8 mouse cellular contexts compared by ENCODE assay signal in genomic region chr2:14074221-14074901, GRCm38 (mm10). TPM values are rescaled to one million over a fixed set of nuclear protein-coding genes. Genes with fewer than 3 reads are reported as not detected.
DNase-seq lines count a peak whose midpoint lies in the region; ATAC-seq and TF ChIP-seq lines count a peak whose summit lies in the region.

No protein-coding gene starts in this region.

- no peaks in the 10 kb centered on the region for H3K36me3 ChIP-seq in CH12.LX (replicated peaks in 1 of 2; ENCODE audit: control insufficient read depth in 1 of 2, insufficient read depth in 1 of 2, low read length in 1 of 2)
- H3K36me3 ChIP-seq in erythroblast, embryonic 14.5 days (ENCODE audit: control insufficient read depth) = no peaks in the 10 kb centered on the region
- no peaks in the 10 kb centered on the region for H3K36me3 ChIP-seq in limb, embryonic 15.5 days
- no peaks in the 10 kb centered on the region for H3K36me3 ChIP-seq in neural tube, embryonic 15.5 days

- no peak for TF ChIP-seq EP300 in CH12.LX (IDR thresholded peaks at IDR 0.05; ENCODE audit: low read length)

- in situ Hi-C loops in CH12.LX (cut with MboI; ENCODE audit: low pct_ligation_motif_present, low pct_unique_long_range_greater_than_20kb, low sequenced_read_pairs) = no loop called here

- peak overlapping the region; percentile 90 for H3K4me2 ChIP-seq in CH12.LX (ENCODE audit: insufficient read depth, low read depth, poor library complexity, severe bottlenecking)
- peak overlapping the region; percentile 59 for H3K4me2 ChIP-seq in limb, embryonic 15.5 days
- peak overlapping the region; percentile 73 for H3K4me2 ChIP-seq in neural tube, embryonic 15.5 days

- peak; percentile 33 for DNase-seq in embryo, embryonic 10 days (ENCODE audit: low spot score)
- no peak for DNase-seq in embryo, embryonic 9.5 days (ENCODE audit: extremely low spot score)
- peak; percentile 21 for DNase-seq in CH12.LX (ENCODE audit: extremely low read depth)
- no peak for DNase-seq in adrenal gland, adult 2 months
- DNase-seq in thymus, postnatal 25 days = no peak

- H3K27ac ChIP-seq in CH12.LX (ENCODE audit: insufficient read depth, low read depth) = peak overlapping the region; percentile 31; the same call in 1 of the 2 replicates
- H3K27ac ChIP-seq in limb, embryonic 15.5 days = peak overlapping the region; percentile 97
- peak overlapping the region; percentile 100 for H3K27ac ChIP-seq in neural tube, embryonic 15.5 days (replicated peaks)

- peaks cover 0 to 22% of the 10 kb centered on the region in 2 experiments; a peak in 2 of 4 replicates for H3K4me1 ChIP-seq in CH12.LX (ENCODE audit: control insufficient read depth in 1 of 2, insufficient read depth in 2 of 2)
- peaks cover 45% of the 10 kb centered on the region for H3K4me1 ChIP-seq in erythroblast, embryonic 14.5 days (ENCODE audit: control insufficient read depth)
- H3K4me1 ChIP-seq in limb, embryonic 15.5 days = peaks cover 14% of the 10 kb centered on the region
- peaks cover 23% of the 10 kb centered on the region for H3K4me1 ChIP-seq in neural tube, embryonic 15.5 days

- WGBS in limb, embryonic 15.5 days = under 1% methylated on average over 38 of the region's 38 CpGs
- 0% methylated on average over 36 of the region's 38 CpGs for WGBS in neural tube, embryonic 15.5 days

- dilution Hi-C loops in CH12.LX (cut with MboI; ENCODE audit: extremely low pct_ligation_motif_present, extremely low pct_unique_long_range_greater_than_20kb, low sequenced_read_pairs) = no loop called here

- ATAC-seq in limb, embryonic 15.5 days (ENCODE audit: insufficient number of reproducible peaks, low FRiP score, low TSS enrichment, low read depth) = no peak
- no peak; the same call in 1 of the 2 replicates for ATAC-seq in neural tube, embryonic 15.5 days (ENCODE audit: low FRiP score)

- H3K9ac ChIP-seq in CH12.LX (ENCODE audit: insufficient read depth, low read depth) = peak overlapping the region; percentile 76
- peak overlapping the region; percentile 83 for H3K9ac ChIP-seq in limb, embryonic 15.5 days
- peak overlapping the region; percentile 94 for H3K9ac ChIP-seq in neural tube, embryonic 15.5 days (replicated peaks)

- no peak for TF ChIP-seq CTCF in CH12.LX (conservative IDR thresholded peaks at IDR 0.05 in 1 of 2, IDR thresholded peaks at IDR 0.05 in 1 of 2; ENCODE audit: low read depth in 2 of 2, low read length in 2 of 2)

- TF ChIP-seq POLR2A in CH12.LX (IDR thresholded peaks at IDR 0.05; ENCODE audit: low read depth, low read length) = no peak

- H3K27me3 ChIP-seq in CH12.LX (replicated peaks) = no peaks in the 10 kb centered on the region
- no peaks in the 10 kb centered on the region for H3K27me3 ChIP-seq in erythroblast, embryonic 14.5 days (ENCODE audit: control insufficient read depth)
- no peaks in the 10 kb centered on the region for H3K27me3 ChIP-seq in limb, embryonic 15.5 days
- no peaks in the 10 kb centered on the region for H3K27me3 ChIP-seq in neural tube, embryonic 15.5 days (replicated peaks)

- no peaks in the 10 kb centered on the region for H3K9me3 ChIP-seq in CH12.LX (replicated peaks; ENCODE audit: low read length)
- no peaks in the 10 kb centered on the region for H3K9me3 ChIP-seq in erythroblast, embryonic 14.5 days (ENCODE audit: control insufficient read depth, low read length)
- H3K9me3 ChIP-seq in limb, embryonic 15.5 days = no peaks in the 10 kb centered on the region
- no peaks in the 10 kb centered on the region for H3K9me3 ChIP-seq in neural tube, embryonic 15.5 days (replicated peaks)

- peak overlapping the region; percentile 88 to 96 (median 91) for H3K4me3 ChIP-seq in CH12.LX (replicated peaks in 1 of 3; ENCODE audit: low read depth in 2 of 3, low read length in 2 of 3, poor library complexity in 1 of 3)
- peak overlapping the region; percentile 99 for H3K4me3 ChIP-seq in erythroblast, embryonic 14.5 days (replicated peaks)
- H3K4me3 ChIP-seq in limb, embryonic 15.5 days = peak overlapping the region; percentile 83
- peak overlapping the region; percentile 94 for H3K4me3 ChIP-seq in neural tube, embryonic 15.5 days (replicated peaks)

- H3K79me2 ChIP-seq in CH12.LX (replicated peaks; ENCODE audit: control insufficient read depth, extremely low read depth, insufficient read depth, poor library complexity, severe bottlenecking) = peaks cover 5% of the 10 kb centered on the region; the same call in 1 of the 2 replicates

- no peak for TF ChIP-seq RAD21 in CH12.LX (IDR thresholded peaks at IDR 0.05; ENCODE audit: low read depth, low read length)

TF ChIP-seq in CH12.LX, 34 proteins besides CTCF, POLR2A, EP300 and RAD21:
- TF ChIP-seq ZNF384 (IDR thresholded peaks at IDR 0.05; ENCODE audit: low read depth, low read length) (no peak), E2F4 (IDR thresholded peaks at IDR 0.05; ENCODE audit: insufficient replicate concordance, low read depth, low read length) (no peak), MXI1 (IDR thresholded peaks at IDR 0.05; ENCODE audit: low read depth, low read length) (0 out of 2 replicates have a peak, but pooled peaks have one; percentile 13), ELF1 (IDR thresholded peaks at IDR 0.05; ENCODE audit: low read depth, low read length) (no peak), GABPA (IDR thresholded peaks at IDR 0.05; ENCODE audit: insufficient replicate concordance, low read depth, low read length) (no peak), POLR2AphosphoS2 (IDR thresholded peaks at IDR 0.05; ENCODE audit: low read depth, low read length) (no peak), SIN3A (IDR thresholded peaks at IDR 0.05; ENCODE audit: low read length) (0 out of 2 replicates have a peak, but pooled peaks have one; percentile 32), NELFE (IDR thresholded peaks at IDR 0.05; ENCODE audit: low read depth, low read length) (no peak), CHD1 (IDR thresholded peaks at IDR 0.05; ENCODE audit: low read depth, low read length) (no peak), RCOR1 (conservative IDR thresholded peaks at IDR 0.05; ENCODE audit: low read depth, low read length) (no peak)

RNA-seq across cellular contexts. Expression of gene Stam, which starts 0.5 kb away (rescaled TPM):
- total RNA-seq in CH12.LX (2012; rRNA removed) = 15.1 and 17.3 TPM in 2 replicates
- total RNA-seq in CH12.LX (2014; rRNA removed) = 21.4 and 25.3 TPM in 2 replicates
- 11.6 and 13.5 TPM in 2 replicates for polyA plus RNA-seq in CH12.LX (2012; ENCODE audit: insufficient read length, low read depth)
- polyA plus RNA-seq in erythroblast, embryonic 14.5 days (2012) = 3.8 TPM in 2 replicates
- polyA plus RNA-seq in limb, embryonic 15.5 days (2015; fragmentation: Nextera tagmentation; extraction: Ambion mirVana) = 67.6 and 69.9 TPM in 2 replicates
- 120 and 128 TPM in 2 replicates for polyA plus RNA-seq in neural tube, embryonic 15.5 days (2015; fragmentation: Nextera tagmentation; extraction: Ambion mirVana)
- total RNA-seq in adrenal gland, adult 2 months (2021) = 10 to 100 TPM; 49.0 to 52.6 TPM
- 19.4 and 30.4 TPM in 2 replicates for polyA plus RNA-seq in adrenal gland, adult 2 months (2012; rRNA removed)

RNA-seq across cellular contexts. Expression of gene Hacd1, which starts 18.4 kb away (rescaled TPM):
- total RNA-seq in CH12.LX (2012; rRNA removed) (17.7 and 18.3 TPM in 2 replicates), CH12.LX (2014; rRNA removed) (46.9 and 55.4 TPM in 2 replicates)
- polyA plus RNA-seq in CH12.LX (2012; ENCODE audit: insufficient read length, low read depth) = 28.5 and 31.0 TPM in 2 replicates
- 2.6 and 3.3 TPM in 2 replicates for polyA plus RNA-seq in erythroblast, embryonic 14.5 days (2012)
- polyA plus RNA-seq in limb, embryonic 15.5 days (2015; fragmentation: Nextera tagmentation; extraction: Ambion mirVana) = 58.0 and 77.5 TPM in 2 replicates
- polyA plus RNA-seq in neural tube, embryonic 15.5 days (2015; fragmentation: Nextera tagmentation; extraction: Ambion mirVana) = 91.7 and 102 TPM in 2 replicates
- 10 to 100 TPM; 23.3 to 35.1 TPM for total RNA-seq in adrenal gland, adult 2 months (2021)
- polyA plus RNA-seq in adrenal gland, adult 2 months (2012; rRNA removed) = 37.2 and 41.8 TPM in 2 replicates

Comparison
In these comparisons a context has a peak if more than half of its experiments do, and no peak if none do; other contexts are left out.
1. DNase-seq: peak in embryo, embryonic 10 days (single experiment) and CH12.LX (single experiment); none in embryo, embryonic 9.5 days (single experiment), adrenal gland, adult 2 months (single experiment) and thymus, postnatal 25 days (single experiment).
2. H3K27ac ChIP-seq: peak in every context shown above with its lines; median percentile 100 in neural tube, embryonic 15.5 days; 97 in limb, embryonic 15.5 days; 31 in CH12.LX.
3. Peak in every context shown above with its lines, with median percentiles within 50 percentile points of each other: H3K4me2 ChIP-seq, H3K4me3 ChIP-seq and H3K9ac ChIP-seq.